Mouse (Mus musculus) testis, adult 2 months (tissue): Measurements from ENCODE around the gene Spx.

Experiments used
- CTCF ChIP-seq: fragments of 200-500 bp; IDR thresholded peaks from 2 replicates; pipeline ENCODE4 v1.5.1; 2012; ENCODE audit warnings: low read depth, mild to moderate bottlenecking, inconsistent platforms, low read length, moderate library complexity; ENCODE audit not compliant: control insufficient read depth, insufficient read depth, insufficient replicate concordance
- POLR2A ChIP-seq: fragments of 200-500 bp; IDR thresholded peaks from 2 replicates; pipeline ENCODE4 v1.6.1; 2012; ENCODE audit warnings: low read depth, mild to moderate bottlenecking, inconsistent platforms, low read length, moderate library complexity; ENCODE audit not compliant: control insufficient read depth

DNA sequence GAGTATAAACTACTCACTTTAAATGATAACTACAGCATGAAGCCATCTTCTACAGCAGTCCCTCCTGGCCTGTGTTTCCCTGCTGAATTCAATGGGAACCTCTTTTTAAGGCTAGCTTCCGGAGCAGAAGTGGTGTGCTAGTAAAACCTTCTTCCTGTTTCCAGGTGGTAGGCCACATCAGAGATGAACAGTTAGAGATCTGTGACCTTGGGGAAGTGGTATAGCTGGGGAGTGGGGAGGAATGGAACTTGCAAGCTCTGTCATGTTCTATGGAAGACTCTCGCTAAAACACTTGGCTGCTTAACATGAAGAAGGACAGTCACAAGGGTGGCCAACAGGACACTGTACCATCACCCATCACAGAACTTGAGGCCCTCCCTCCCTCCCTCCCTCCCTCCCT, 40.1 kb downstream of the Spx start:
- TF ChIP-seq CTCF, result no peak
- no peak for TF ChIP-seq POLR2A
